Mouse (Mus musculus): ENCODE data around the gene Pir.

DNA sequence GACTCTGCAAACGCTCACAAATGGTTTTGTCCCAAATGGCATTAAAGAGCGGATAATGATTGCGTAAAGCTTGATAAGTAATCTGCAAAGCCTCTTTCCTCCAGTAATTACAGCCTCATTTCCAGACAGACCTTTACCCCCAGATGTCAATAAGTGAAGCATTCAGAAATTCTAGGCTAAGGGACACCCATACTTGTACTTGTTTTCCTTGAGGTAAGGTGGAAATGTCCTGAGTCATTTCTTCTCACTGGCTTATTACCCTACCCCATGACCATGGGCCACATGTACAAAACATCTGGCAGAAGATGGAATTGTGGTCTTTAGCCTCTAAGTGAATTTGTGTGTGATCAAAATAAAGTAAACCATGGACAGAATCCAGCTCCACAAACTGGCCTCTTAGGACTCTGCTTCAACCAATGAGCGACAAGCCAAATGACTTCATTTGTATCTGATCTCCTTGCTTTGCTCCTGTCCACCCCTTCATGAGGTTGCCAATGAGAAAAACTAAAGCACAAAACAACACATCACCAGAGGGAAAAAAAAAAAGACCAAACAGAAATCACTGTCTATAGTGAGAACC, 76.3 kb downstream of the Pir start:
- TF ChIP-seq POLR2A (IDR thresholded peaks at IDR 0.05; ENCODE audit: insufficient read depth, low read depth, low read length) (no peak), CTCF (IDR thresholded peaks at IDR 0.05; ENCODE audit: insufficient read depth, low read depth, low read length) (no peak)
